27 mouse cellular contexts compared by ENCODE assay signal in the genomic region with DNA sequence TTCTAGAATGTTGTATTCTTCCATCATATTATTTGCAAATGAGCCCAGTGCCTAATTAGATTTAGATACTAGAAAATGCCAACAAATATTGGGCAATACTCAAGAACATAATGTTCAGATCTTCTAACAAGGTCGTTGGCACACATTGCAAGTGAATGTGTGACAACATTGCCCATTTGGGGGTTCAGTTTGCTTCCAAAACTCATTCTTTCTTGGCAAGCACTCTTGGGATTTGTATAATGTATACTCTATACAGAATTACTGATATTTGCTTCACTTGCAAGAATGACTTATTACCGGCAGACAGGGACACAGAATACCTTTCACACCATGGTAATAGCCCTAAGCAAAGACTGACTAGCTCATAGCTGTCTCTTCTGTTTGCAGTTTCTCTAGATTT.
"Had no signal": no experiment of that assay in that cellular context is flagged by ENCODE, and none has a peak within 500 bp of the region (broad histone marks: within the 10 kb centered on the region; RNA-seq: fewer than 3 reads in every experiment).

No protein-coding gene starts in this region.

- H3K4me2 ChIP-seq: heart, embryonic 12.5 days; hindbrain, embryonic 12.5 days; hindbrain, embryonic 14.5 days; intestine, embryonic 15.5 days; limb, embryonic 12.5 days; liver, embryonic 13.5 days; liver, embryonic 15.5 days had no signal

- ATAC-seq: hindbrain, embryonic 16.5 days; inflammation-experienced regulatory T-cells, adult 6 months; intestine, embryonic 15.5 days; intestine, postnatal 0 days; liver, postnatal 0 days had no signal

- H3K27ac ChIP-seq: heart, embryonic 10.5 days; hindbrain, embryonic 10.5 days; hindbrain, embryonic 12.5 days; hindbrain, embryonic 14.5 days; intestine, embryonic 15.5 days; left cerebral cortex, adult 2 months; limb, embryonic 10.5 days; limb, embryonic 12.5 days; liver, embryonic 13.5 days; liver, embryonic 15.5 days had no signal

- H3K27me3 ChIP-seq: heart, embryonic 12.5 days; hindbrain, embryonic 12.5 days; intestine, embryonic 15.5 days; limb, embryonic 12.5 days; liver, embryonic 13.5 days; liver, embryonic 15.5 days had no signal

- H3K36me3 ChIP-seq: heart, embryonic 10.5 days; heart, embryonic 12.5 days; hindbrain, embryonic 10.5 days; hindbrain, embryonic 12.5 days; intestine, embryonic 15.5 days; limb, embryonic 10.5 days; limb, embryonic 12.5 days; liver, embryonic 13.5 days; liver, embryonic 15.5 days had no signal

- H3K4me3 ChIP-seq: heart, embryonic 10.5 days; heart, embryonic 12.5 days; hindbrain, embryonic 10.5 days; hindbrain, embryonic 12.5 days; intestine, embryonic 15.5 days; left cerebral cortex, adult 2 months; limb, embryonic 10.5 days; limb, embryonic 12.5 days; liver, embryonic 13.5 days; liver, embryonic 15.5 days had no signal

- H3K9ac ChIP-seq: heart, embryonic 12.5 days; hindbrain, embryonic 12.5 days; hindbrain, embryonic 14.5 days; intestine, embryonic 15.5 days; limb, embryonic 12.5 days; liver, embryonic 13.5 days; liver, embryonic 15.5 days; liver, postnatal 0 days had no signal

- DNase-seq: gastrocnemius, postnatal 14 days; gastrocnemius, postnatal 36 days; heart, adult 18-20 months; heart, postnatal 10 days; heart, postnatal 4 days; kidney, adult 18-20 months; kidney, adult 8-10 months; kidney, postnatal 10 days; kidney, postnatal 25 days; kidney, postnatal 4 days; liver; liver, embryonic 13.5 days; liver, postnatal 0 days; lung, adult 2 months had no signal

- H3K9me3 ChIP-seq: heart, embryonic 10.5 days; heart, embryonic 12.5 days; hindbrain, embryonic 10.5 days; hindbrain, embryonic 12.5 days; intestine, embryonic 15.5 days; limb, embryonic 10.5 days; limb, embryonic 12.5 days; liver, embryonic 13.5 days; liver, embryonic 15.5 days had no signal

- H3K4me1 ChIP-seq: heart, embryonic 10.5 days; heart, embryonic 12.5 days; hindbrain, embryonic 10.5 days; hindbrain, embryonic 12.5 days; limb, embryonic 10.5 days; limb, embryonic 12.5 days; liver, embryonic 13.5 days; liver, embryonic 15.5 days had no signal
